Mouse (Mus musculus): ENCODE data around the gene Napsa.

The Napsa gene

GRCm38 (mm10) chr7:44588338-44588737, 16.2 kb downstream of the Napsa start:
- in situ Hi-C loops (cut with MboI; ENCODE audit: low pct_unique_long_range_greater_than_20kb in 1 of 2, low sequenced_read_pairs in 2 of 2, unreplicated experiment in 1 of 2): no loop called here

- in situ Hi-C loops (cut with MboI; ENCODE audit: low pct_unique_long_range_greater_than_20kb in 1 of 2, low sequenced_read_pairs in 2 of 2, unreplicated experiment in 1 of 2): no loop called here
Observed at GRCm38 (mm10) chr7:44589149-44589548, 17.0 kb downstream of the Napsa start.

DNA sequence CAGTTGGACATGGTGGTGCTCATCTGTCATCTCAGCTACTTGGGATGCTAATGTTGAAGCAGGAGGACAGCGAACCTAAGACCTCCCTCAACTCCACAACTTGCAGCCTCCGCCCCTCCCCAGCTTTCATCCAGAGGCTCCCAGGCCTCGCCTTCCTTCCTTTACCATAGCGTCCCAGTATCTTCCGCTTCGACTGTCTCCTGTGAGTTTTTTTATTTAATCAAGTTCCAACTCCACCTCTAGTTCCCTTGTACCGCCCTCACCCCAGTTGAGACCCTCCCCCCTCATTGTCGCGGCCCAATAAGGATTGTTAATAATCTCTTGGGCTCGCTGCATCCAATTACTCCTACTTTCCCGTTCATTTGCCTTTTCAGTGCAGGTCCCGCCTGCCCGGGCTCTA, 17.8 kb downstream of the Napsa start:
- in situ Hi-C loops (cut with MboI; ENCODE audit: low pct_unique_long_range_greater_than_20kb in 1 of 2, low sequenced_read_pairs in 2 of 2, unreplicated experiment in 1 of 2): loop anchor here in 1 of 2 experiments (10.0 kb wide), 1 partner anchor 55 kb away; the partner anchor contains the start of gene Spib

DNA sequence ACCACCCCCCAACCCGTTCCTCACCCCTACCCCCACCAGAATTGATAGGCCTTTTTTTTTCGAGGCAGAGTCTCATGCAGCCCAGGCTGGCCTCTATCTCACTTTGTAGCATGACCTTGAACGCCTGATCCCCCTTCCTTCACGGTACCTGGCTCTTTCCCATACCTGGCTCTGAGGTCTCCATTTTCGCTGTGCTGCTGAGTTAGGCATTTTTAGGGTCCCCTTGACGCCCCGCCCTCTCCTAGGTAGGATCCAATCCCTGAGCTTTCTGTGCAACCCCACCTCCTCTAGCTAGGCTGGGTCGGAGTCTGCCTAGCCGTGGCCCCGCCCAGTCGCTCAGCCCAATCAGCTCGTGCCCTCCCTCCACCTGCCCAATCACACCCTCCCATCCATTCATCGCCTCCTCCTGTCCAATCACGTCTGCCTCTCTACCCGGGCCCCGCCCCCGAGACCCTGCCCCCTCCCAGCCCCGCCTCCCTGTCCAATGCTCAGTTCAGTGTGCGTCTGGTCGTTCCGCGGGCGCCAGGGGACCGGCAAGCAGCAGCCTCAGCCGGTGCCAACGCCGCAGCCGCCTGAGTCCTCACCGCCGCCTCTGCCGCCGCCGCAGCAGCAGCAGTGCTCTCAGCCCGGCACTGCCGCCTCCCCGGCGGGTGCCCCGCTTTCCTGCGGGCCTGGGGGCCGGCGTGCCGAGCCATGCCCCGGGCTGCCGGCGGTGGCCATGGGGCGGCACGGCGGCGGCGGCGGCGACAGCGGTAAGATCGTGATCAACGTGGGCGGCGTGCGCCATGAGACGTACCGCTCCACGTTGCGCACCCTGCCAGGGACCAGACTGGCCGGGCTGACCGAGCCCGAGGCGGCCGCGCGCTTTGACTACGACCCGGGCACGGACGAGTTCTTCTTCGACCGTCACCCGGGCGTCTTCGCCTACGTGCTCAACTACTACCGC, 18.5 kb downstream of the Napsa start, which contains the start of gene Kcnc3:
Kcnc3 (plus strand) TSS at position 263 of the 946 bp plus-strand sequence.
- in situ Hi-C loops (cut with MboI; ENCODE audit: low pct_unique_long_range_greater_than_20kb in 1 of 2, low sequenced_read_pairs in 2 of 2, unreplicated experiment in 1 of 2): loop anchor here in 1 of 2 experiments (10.0 kb wide), 1 partner anchor 56 kb away; the partner anchor contains the start of gene Spib

- in situ Hi-C loops (cut with MboI; ENCODE audit: low pct_unique_long_range_greater_than_20kb in 1 of 2, low sequenced_read_pairs in 2 of 2, unreplicated experiment in 1 of 2): loop anchor here in 1 of 2 experiments (10.0 kb wide), 1 partner anchor 57 kb away; the partner anchor contains the start of gene Spib
Observed at GRCm38 (mm10) chr7:44591348-44592116, 19.4 kb downstream of the Napsa start.

GRCm38 (mm10) chr7:44593051-44593450, 20.9 kb downstream of the Napsa start:
- in situ Hi-C loops (cut with MboI; ENCODE audit: low pct_unique_long_range_greater_than_20kb in 1 of 2, low sequenced_read_pairs in 2 of 2, unreplicated experiment in 1 of 2): loop anchor here in 1 of 2 experiments (10.0 kb wide), 1 partner anchor 58 kb away; the partner anchor contains the start of gene Spib

DNA sequence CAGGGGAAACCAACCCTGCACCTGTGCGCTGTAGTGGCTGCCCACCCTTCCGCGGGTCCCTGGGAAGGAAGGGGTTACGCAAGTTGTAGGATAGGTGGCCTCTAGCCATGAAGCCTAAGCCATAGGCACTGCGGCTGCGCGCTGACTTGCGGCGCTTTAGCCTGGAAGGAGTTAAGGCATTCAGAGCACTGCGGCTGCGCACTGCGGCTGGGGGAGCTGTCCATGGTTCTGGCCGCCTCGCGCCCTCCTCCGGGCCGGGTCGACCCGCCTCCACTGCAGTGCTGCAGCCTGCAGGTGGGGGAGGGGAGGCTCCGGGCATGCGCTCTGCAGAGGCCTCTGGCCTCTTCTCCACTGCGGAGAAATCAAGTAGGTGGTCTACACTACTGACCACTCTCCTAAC, 21.6 kb downstream of the Napsa start:
- in situ Hi-C loops (cut with MboI; ENCODE audit: low pct_unique_long_range_greater_than_20kb in 1 of 2, low sequenced_read_pairs in 2 of 2, unreplicated experiment in 1 of 2): loop anchor here in 1 of 2 experiments (10.0 kb wide), 1 partner anchor 59 kb away; the partner anchor contains the start of gene Spib

DNA sequence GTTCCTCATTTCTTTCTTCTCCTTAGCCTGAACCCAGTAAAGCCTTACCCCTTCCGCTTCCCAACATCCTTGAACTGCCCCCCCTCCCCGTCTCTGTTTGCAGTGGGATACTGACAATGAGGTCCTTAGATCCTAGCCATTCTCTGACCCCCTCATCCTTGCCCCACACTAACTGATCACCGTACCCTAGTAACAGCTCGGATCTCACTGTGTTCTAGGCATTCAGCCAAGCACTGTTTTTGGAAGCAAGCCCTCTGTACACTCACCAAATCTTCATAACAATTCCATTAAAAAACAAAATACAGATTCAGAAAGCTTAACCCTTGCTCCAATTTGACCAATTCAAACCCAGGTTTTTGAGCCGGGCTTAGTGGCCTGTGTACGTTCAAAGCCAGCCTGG, 22.1 kb downstream of the Napsa start:
- in situ Hi-C loops (cut with MboI; ENCODE audit: low pct_unique_long_range_greater_than_20kb in 1 of 2, low sequenced_read_pairs in 2 of 2, unreplicated experiment in 1 of 2): loop anchor here in 1 of 2 experiments (10.0 kb wide), 1 partner anchor 59 kb away; the partner anchor contains the start of gene Spib

- in situ Hi-C loops (cut with MboI; ENCODE audit: low pct_unique_long_range_greater_than_20kb in 1 of 2, low sequenced_read_pairs in 2 of 2, unreplicated experiment in 1 of 2): loop anchor here in 1 of 2 experiments (10.0 kb wide), 1 partner anchor 60 kb away; the partner anchor contains the start of gene Spib
Observed at GRCm38 (mm10) chr7:44595131-44595561, 23.0 kb downstream of the Napsa start.

- in situ Hi-C loops (cut with MboI; ENCODE audit: low pct_unique_long_range_greater_than_20kb in 1 of 2, low sequenced_read_pairs in 2 of 2, unreplicated experiment in 1 of 2): loop anchor here in 1 of 2 experiments (10.0 kb wide), 1 partner anchor 61 kb away; the partner anchor contains the start of gene Spib
Observed at GRCm38 (mm10) chr7:44596051-44596450, 23.9 kb downstream of the Napsa start.

DNA sequence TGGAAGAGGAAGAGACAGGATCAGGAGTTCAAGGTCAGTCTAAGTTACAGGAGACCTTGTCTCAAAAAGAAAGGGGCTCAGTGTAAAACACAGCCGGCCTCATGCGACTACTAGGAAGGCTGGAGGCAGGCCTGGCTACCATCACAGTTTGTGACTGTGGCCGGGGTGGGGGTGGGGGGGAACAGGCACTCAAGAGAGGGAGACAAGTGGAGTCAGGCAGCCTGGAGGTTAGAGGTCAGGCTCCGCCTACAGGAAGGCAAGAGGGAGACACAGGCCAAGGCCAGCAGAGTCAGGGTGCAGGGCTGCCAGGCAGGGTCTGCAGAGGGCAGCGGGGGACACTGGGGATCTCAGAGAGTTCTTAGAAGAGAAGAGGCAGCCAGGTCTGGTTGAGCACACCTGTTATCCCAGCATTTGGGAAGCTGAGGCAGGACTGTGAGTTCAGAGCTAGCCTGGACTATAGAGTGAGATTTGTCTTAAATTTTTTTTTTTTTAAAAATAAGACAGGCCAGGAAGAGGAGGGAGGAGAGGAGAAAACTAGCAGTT, 24.9 kb downstream of the Napsa start:
- in situ Hi-C loops (cut with MboI; ENCODE audit: low pct_unique_long_range_greater_than_20kb in 1 of 2, low sequenced_read_pairs in 2 of 2, unreplicated experiment in 1 of 2): loop anchor here in 1 of 2 experiments (10.0 kb wide), 1 partner anchor 62 kb away; the partner anchor contains the start of gene Spib

DNA sequence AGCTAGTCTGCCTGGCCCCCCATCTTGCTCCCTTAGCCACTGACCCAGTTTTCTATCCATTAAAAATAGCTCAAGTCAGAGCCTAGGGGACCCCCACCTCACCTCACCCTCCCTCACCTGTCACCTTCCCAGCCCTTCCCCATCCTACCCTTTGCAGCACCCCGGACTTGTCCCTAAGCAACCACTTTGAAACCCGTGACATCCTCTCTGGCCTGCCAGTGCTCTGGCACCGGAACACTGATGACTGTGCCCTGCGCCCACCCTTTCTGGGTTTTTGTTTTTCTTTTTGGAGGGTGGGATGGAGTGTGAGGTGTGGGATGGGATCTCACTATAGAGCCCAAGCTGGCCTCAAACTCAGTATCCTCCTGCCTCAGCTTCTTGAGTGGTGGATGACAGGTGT, 25.5 kb downstream of the Napsa start:
- in situ Hi-C loops (cut with MboI; ENCODE audit: low pct_unique_long_range_greater_than_20kb in 1 of 2, low sequenced_read_pairs in 2 of 2, unreplicated experiment in 1 of 2): loop anchor here in 1 of 2 experiments (10.0 kb wide), 1 partner anchor 63 kb away; the partner anchor contains the start of gene Spib

DNA sequence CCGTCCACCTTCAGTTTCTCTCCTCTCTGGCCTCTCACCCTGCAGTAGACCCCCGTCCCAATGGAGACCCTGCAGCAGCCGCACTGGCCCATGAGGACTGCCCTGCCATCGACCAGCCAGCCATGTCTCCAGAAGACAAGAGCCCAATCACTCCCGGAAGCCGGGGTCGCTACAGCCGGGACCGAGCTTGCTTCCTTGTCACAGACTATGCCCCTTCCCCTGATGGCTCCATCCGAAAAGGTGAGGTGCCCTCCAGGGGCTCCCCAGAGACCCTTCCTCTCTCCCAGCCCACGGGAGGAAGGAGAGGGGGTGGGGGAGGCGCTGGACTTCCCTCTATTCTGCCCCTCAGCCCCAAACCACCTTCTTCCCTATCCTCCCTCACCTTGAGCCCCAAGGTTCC, 26.2 kb downstream of the Napsa start:
- in situ Hi-C loops (cut with MboI; ENCODE audit: low pct_unique_long_range_greater_than_20kb in 1 of 2, low sequenced_read_pairs in 2 of 2, unreplicated experiment in 1 of 2): loop anchor here in 1 of 2 experiments (10.0 kb wide), 1 partner anchor 64 kb away; the partner anchor contains the start of gene Spib

- in situ Hi-C loops (cut with MboI; ENCODE audit: low pct_unique_long_range_greater_than_20kb in 1 of 2, low sequenced_read_pairs in 2 of 2, unreplicated experiment in 1 of 2): no loop called here
Observed at GRCm38 (mm10) chr7:44600691-44601262, 28.6 kb downstream of the Napsa start.

- in situ Hi-C loops (cut with MboI; ENCODE audit: low pct_unique_long_range_greater_than_20kb in 1 of 2, low sequenced_read_pairs in 2 of 2, unreplicated experiment in 1 of 2): no loop called here
Observed at GRCm38 (mm10) chr7:44601646-44602045, 29.5 kb downstream of the Napsa start.

- in situ Hi-C loops (cut with MboI; ENCODE audit: low pct_unique_long_range_greater_than_20kb in 1 of 2, low sequenced_read_pairs in 2 of 2, unreplicated experiment in 1 of 2): no loop called here
Observed at GRCm38 (mm10) chr7:44602443-44602842, 30.3 kb downstream of the Napsa start.

DNA sequence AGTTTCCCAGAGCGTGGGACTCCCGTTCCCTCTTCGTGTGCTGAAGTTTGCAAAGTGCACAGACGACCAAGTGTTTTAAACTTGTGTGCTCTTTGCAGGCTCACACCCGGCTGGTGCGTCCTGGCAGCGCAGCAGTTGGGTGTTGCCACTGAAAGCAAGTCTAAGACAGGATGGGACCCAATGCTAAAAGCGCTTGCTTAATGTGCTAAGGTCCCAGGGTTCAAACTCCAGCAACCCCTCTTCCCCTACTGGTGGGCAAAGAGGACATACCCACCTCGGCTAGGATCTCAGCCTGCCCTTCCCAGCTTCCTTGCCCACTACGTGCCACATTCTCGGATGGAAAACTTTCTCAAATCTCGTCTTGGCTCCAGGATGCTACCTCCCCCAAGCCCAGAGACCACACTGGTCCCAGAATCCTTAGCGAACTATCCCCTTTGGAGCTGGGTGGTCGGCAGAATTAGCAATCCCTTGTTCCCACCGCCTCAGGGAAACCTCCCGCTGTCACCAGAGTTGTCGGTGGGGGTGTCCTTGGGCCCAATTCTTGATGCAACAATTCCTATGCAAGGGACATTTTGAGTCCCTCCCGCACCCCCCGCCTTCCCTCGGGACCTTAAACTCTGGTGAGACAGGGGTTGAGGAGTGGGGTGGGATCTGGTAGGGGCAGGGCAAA, 31.1 kb downstream of the Napsa start:
- in situ Hi-C loops (cut with MboI; ENCODE audit: low pct_unique_long_range_greater_than_20kb in 1 of 2, low sequenced_read_pairs in 2 of 2, unreplicated experiment in 1 of 2): no loop called here

All from mouse embryonic stem cell (cell line).